Mouse (Mus musculus) gonadal fat pad, adult 2 months (tissue): ENCODE results near the gene Ubr2. TPM values are rescaled to one million over a fixed set of nuclear protein-coding genes. Genes with fewer than 3 reads are reported as not detected.

Experiments
- DNase-seq: peaks from one replicate; pipeline ENCODE4 v3.0.0-alpha.2; 2012; ENCODE audit warnings: low read depth
- polyA plus RNA-seq: library from polyadenylated mRNA; depleted of rRNA; stranded (reverse); fragments of >200 nt; gene quantifications from 2 replicates; pipeline ENCODE4 v1.2.3, GENCODE M21; 2012

Ubr2 gene
- polyA plus RNA-seq, 1 experiment: 31.2 TPM

- no peak for DNase-seq
Measured at GRCm38 (mm10) chr17:47003305-47003704, 7.1 kb downstream of the Ubr2 start.

- no peak for DNase-seq
Measured at GRCm38 (mm10) chr17:47002401-47002800, 8.0 kb downstream of the Ubr2 start.

GRCm38 (mm10) chr17:46998840-46999239, 11.5 kb downstream of the Ubr2 start:
- no peak for DNase-seq

GRCm38 (mm10) chr17:46996484-46996883, 13.9 kb downstream of the Ubr2 start:
- DNase-seq: no peak

GRCm38 (mm10) chr17:46995621-46996020, 14.7 kb downstream of the Ubr2 start:
- no peak for DNase-seq

GRCm38 (mm10) chr17:46994641-46995398, 15.5 kb downstream of the Ubr2 start:
- no peak for DNase-seq

GRCm38 (mm10) chr17:46993625-46994024, 16.7 kb downstream of the Ubr2 start:
- no peak for DNase-seq

- no peak for DNase-seq
Measured at GRCm38 (mm10) chr17:46987631-46988030, 22.7 kb downstream of the Ubr2 start.

GRCm38 (mm10) chr17:46980050-46980449, 30.3 kb downstream of the Ubr2 start:
- no peak for DNase-seq

- DNase-seq: no peak
Measured at GRCm38 (mm10) chr17:46975183-46975582, 35.2 kb downstream of the Ubr2 start.

- no peak for DNase-seq
Measured at GRCm38 (mm10) chr17:46972603-46973002, 37.8 kb downstream of the Ubr2 start.

GRCm38 (mm10) chr17:46966892-46967291, 43.5 kb downstream of the Ubr2 start:
- DNase-seq: no peak

- DNase-seq: no peak
Measured at GRCm38 (mm10) chr17:46963186-46963585, 47.2 kb downstream of the Ubr2 start.

GRCm38 (mm10) chr17:46962153-46962552, 48.2 kb downstream of the Ubr2 start:
- no peak for DNase-seq

- no peak for DNase-seq
Measured at GRCm38 (mm10) chr17:46960216-46960615, 50.1 kb downstream of the Ubr2 start.

GRCm38 (mm10) chr17:46958045-46958444, 52.3 kb downstream of the Ubr2 start:
- no peak for DNase-seq

- DNase-seq: no peak
Measured at GRCm38 (mm10) chr17:46946276-46946675, 64.1 kb downstream of the Ubr2 start.

- no peak for DNase-seq
Measured at GRCm38 (mm10) chr17:46942421-46942820, 67.9 kb downstream of the Ubr2 start.

- no peak for DNase-seq
Measured at GRCm38 (mm10) chr17:46940461-46940860, 69.9 kb downstream of the Ubr2 start.

GRCm38 (mm10) chr17:46933557-46934348, 76.6 kb downstream of the Ubr2 start:
- no peak for DNase-seq

GRCm38 (mm10) chr17:46932961-46933360, 77.4 kb downstream of the Ubr2 start:
- DNase-seq: no peak

GRCm38 (mm10) chr17:46929897-46930296, 80.5 kb downstream of the Ubr2 start:
- no peak for DNase-seq

GRCm38 (mm10) chr17:46929277-46929676, 81.1 kb downstream of the Ubr2 start:
- no peak for DNase-seq
